Mouse (Mus musculus) lung, postnatal 25 days (tissue): ENCODE results near the gene Wwp2.

Experiments used
- DNase-seq: peaks from one replicate; pipeline ENCODE4 v3.0.0; 2022; ENCODE audit warnings: low spot score

Gene Wwp2

GRCm38 (mm10) chr8:107513249-107513648 lies 77.1 kb downstream of the Wwp2 start:
- no peak for DNase-seq

GRCm38 (mm10) chr8:107514949-107515721 lies 79.0 kb downstream of the Wwp2 start:
- peak; percentile 25 for DNase-seq

- no peak for DNase-seq
These were observed 82.6 kb downstream of the Wwp2 start for GRCm38 (mm10) chr8:107518726-107519125.

GRCm38 (mm10) chr8:107519860-107520259 lies 83.7 kb downstream of the Wwp2 start:
- DNase-seq: peak; percentile 57

- DNase-seq: no peak
These were observed 85.8 kb downstream of the Wwp2 start for GRCm38 (mm10) chr8:107521788-107522554.

- no peak for DNase-seq
These were observed 86.3 kb downstream of the Wwp2 start for GRCm38 (mm10) chr8:107522555-107522833.

- DNase-seq: no peak
These were observed 88.4 kb downstream of the Wwp2 start for GRCm38 (mm10) chr8:107524535-107524934.

- no peak for DNase-seq
These were observed 92.6 kb downstream of the Wwp2 start for GRCm38 (mm10) chr8:107528786-107529185.

- no peak for DNase-seq
These were observed 101.3 kb downstream of the Wwp2 start for GRCm38 (mm10) chr8:107537472-107537871.

GRCm38 (mm10) chr8:107540623-107541022 lies 104.5 kb downstream of the Wwp2 start:
- DNase-seq: no peak

GRCm38 (mm10) chr8:107541369-107541768 lies 105.2 kb downstream of the Wwp2 start:
- DNase-seq: no peak

GRCm38 (mm10) chr8:107542151-107542550 lies 106.0 kb downstream of the Wwp2 start:
- DNase-seq: no peak

- DNase-seq: no peak
These were observed 107.5 kb downstream of the Wwp2 start for GRCm38 (mm10) chr8:107543714-107544113.

GRCm38 (mm10) chr8:107544211-107544610 lies 108.0 kb downstream of the Wwp2 start:
- DNase-seq: no peak

GRCm38 (mm10) chr8:107544651-107545174 lies 108.5 kb downstream of the Wwp2 start:
- DNase-seq: peak; percentile 14

- no peak for DNase-seq
These were observed 109.5 kb downstream of the Wwp2 start for GRCm38 (mm10) chr8:107545621-107546152.

GRCm38 (mm10) chr8:107546154-107546553 lies 110.0 kb downstream of the Wwp2 start:
- peak; percentile 6 for DNase-seq

- DNase-seq: no peak
These were observed 110.7 kb downstream of the Wwp2 start for GRCm38 (mm10) chr8:107546817-107547216.

GRCm38 (mm10) chr8:107552234-107552633 lies 116.1 kb downstream of the Wwp2 start:
- peak; percentile 23 for DNase-seq

GRCm38 (mm10) chr8:107555231-107555630 lies 119.1 kb downstream of the Wwp2 start:
- no peak for DNase-seq

- DNase-seq: no peak
These were observed 120.4 kb downstream of the Wwp2 start for GRCm38 (mm10) chr8:107556511-107556936.

GRCm38 (mm10) chr8:107560820-107561536 lies 124.8 kb downstream of the Wwp2 start:
- DNase-seq: no peak
